Mouse (Mus musculus) G1E (cell line): ENCODE results near the gene Adh6a.

Source experiments
- CTCF ChIP-seq: IDR thresholded peaks from 2 replicates; pipeline ENCODE4 v1.5.1; 2012; ENCODE audit warnings: low read depth, low read length, inconsistent platforms, mixed read lengths
- TAL1 ChIP-seq: conservative IDR thresholded peaks from 2 replicates; pipeline ENCODE4 v1.6.1; 2012; ENCODE audit warnings: low read depth, low read length, inconsistent platforms, mixed read lengths

DNA sequence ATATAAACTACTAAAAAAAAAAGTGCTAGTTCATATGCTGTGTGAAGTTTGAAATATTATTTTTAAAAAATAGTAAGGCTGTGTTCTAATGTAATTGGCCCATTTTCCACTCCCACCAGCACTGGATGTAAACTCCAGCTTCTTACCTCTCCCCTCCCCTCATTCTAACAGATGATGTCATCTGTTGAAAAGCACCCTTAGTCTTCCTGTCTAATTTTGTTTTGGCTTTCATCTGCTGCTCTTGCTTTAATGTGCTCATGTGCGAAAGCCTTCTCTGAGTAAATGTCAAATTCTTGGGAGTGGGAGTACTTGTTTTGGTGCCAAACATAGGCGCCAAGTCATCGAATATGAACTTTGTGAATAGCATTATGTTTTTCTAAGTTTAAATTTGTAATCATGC lies 48.4 kb upstream of the Adh6a start:
- TF ChIP-seq CTCF: no peak
- no peak for TF ChIP-seq TAL1
